Mouse (Mus musculus): ENCODE measurements at regions not wholly inside any gene's neighbourhood (a gene's known extent, or its start where the extent isn't known, plus 50 kb on each side); places are given as distances from the start of the nearest gene placed in this dataset.

DNA sequence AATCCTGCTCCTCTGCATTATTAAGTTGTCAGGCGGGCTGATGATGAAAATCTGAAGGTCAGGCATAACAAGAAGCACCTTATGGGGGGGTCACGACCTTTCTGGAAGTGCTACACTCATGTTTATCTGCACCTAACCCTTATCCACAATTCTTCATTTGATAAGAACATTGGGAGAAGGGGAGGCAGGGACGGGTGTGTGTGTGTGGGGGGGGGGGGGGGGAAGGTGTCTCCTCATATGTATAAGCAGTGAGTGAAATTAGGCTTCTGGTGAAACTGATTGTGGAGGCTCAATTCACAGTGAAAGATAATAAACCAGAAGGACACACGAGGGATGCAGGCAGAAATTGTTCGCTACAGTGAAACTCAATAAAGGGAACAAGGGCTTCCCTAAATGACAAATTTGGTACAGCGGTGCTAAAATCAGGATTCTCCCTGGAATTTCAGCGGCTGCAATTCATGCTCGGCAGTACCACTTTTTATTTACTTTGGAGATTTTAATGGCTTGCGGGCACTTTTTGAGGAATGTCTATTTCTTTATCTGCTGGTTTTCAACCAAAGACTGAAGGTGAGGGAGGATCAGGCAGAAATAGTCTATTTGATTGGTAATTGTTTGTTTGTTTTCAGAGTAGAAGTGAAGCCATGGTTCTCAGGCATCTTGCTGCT is 327.2 kb downstream of the Gm10295 start:
- Histone ChIP-seq H3K27me3 (peaks cover 17% of the 10 kb centered on the region), H3K9ac (peak overlapping the region; percentile 57; the same call in 1 of the 2 replicates), H3K9me3 (peaks cover 5% of the 10 kb centered on the region; the same call in 1 of the 2 replicates), H3K4me3 (peak overlapping the region; percentile 36), H3K36me3 (no peaks in the 10 kb centered on the region), H3K4me1 (peaks cover 17% of the 10 kb centered on the region), H3K4me2 (replicated peaks) (peak overlapping the region; percentile 65), H3K27ac (no peak overlapping the region)
- 12% methylated on average over 9 of the region's 9 CpGs for WGBS
- no peak for ATAC-seq (ENCODE audit: low FRiP score, low read depth)

- no peak overlapping the region for H3K27ac ChIP-seq
- peak overlapping the region; percentile 36 for H3K4me3 ChIP-seq
- WGBS = 7% methylated on average over 16 of the region's 16 CpGs
- no peak for ATAC-seq (ENCODE audit: low FRiP score, low read depth)
- H3K4me1 ChIP-seq = peaks cover 17% of the 10 kb centered on the region
- peaks cover 5% of the 10 kb centered on the region; the same call in 1 of the 2 replicates for H3K9me3 ChIP-seq
- no peaks in the 10 kb centered on the region for H3K36me3 ChIP-seq
- peak overlapping the region; percentile 65 for H3K4me2 ChIP-seq (replicated peaks)
- peaks cover 17% of the 10 kb centered on the region for H3K27me3 ChIP-seq
- H3K9ac ChIP-seq = peak overlapping the region; percentile 57
These were observed 327.9 kb downstream of the Gm10295 start for GRCm38 (mm10) chr7:71023253-71023945.
